Mouse (Mus musculus) CD4-positive, CD25-positive, alpha-beta regulatory T cell, adult 4 months (primary cell): ENCODE results near the gene Txndc12. TPM values are rescaled to one million over a fixed set of nuclear protein-coding genes. Genes with fewer than 3 reads are reported as not detected.

Source experiments
- polyA plus RNA-seq, 2 experiments: library from polyadenylated mRNA; unstranded; fragments of 100-300 nt; shearing (Covaris generic); gene quantifications; one replicate each; pipeline ENCODE4 v1.2.1; 2017

Gene Txndc12
- polyA plus RNA-seq, 2 experiments from 2014 or later, result 58.1 to 68.8 TPM

Other genes with a start within 250 kb of the Txndc12 start
- 10 to 100 TPM; 31.4 to 62.3 TPM for gene Cc2d1b, start 214.7 kb upstream of the Txndc12 start, polyA plus RNA-seq
- not detected for gene 3110021N24Rik, start 115.0 kb upstream of the Txndc12 start, polyA plus RNA-seq
- 1 to 10 TPM in 1 of 2 experiments, under 1 TPM in 1; 0.87 to 1.6 TPM for gene Zfyve9, start 53.8 kb upstream of the Txndc12 start, polyA plus RNA-seq
- gene Btf3l4, start 987 bp upstream of the Txndc12 start, polyA plus RNA-seq, result 10 to 100 TPM; 47.5 to 65.2 TPM
- gene Kti12, start 13.2 kb downstream of the Txndc12 start, polyA plus RNA-seq, result 10 to 100 TPM in 1 of 2 experiments, 1 to 10 TPM in 1; 8.1 to 13.5 TPM
- not detected for gene A730015C16Rik, start 14.0 kb downstream of the Txndc12 start, polyA plus RNA-seq
- gene Rab3b, start 44.5 kb downstream of the Txndc12 start, polyA plus RNA-seq, result not detected
- gene Nrd1, start 166.1 kb downstream of the Txndc12 start, polyA plus RNA-seq, result 10 to 100 TPM; 63.9 to 98.2 TPM